Mouse (Mus musculus) kidney, adult 2 months (tissue): ENCODE data around the gene Adtrp.

Experiments used
- CTCF ChIP-seq: fragments of 200-500 bp; conservative IDR thresholded peaks from 2 replicates; pipeline ENCODE4 v1.5.1; 2011; ENCODE audit warnings: low read depth, mild to moderate bottlenecking, control low read depth, low read length, moderate library complexity, mixed read lengths; ENCODE audit not compliant: insufficient read depth, insufficient read length
- POLR2A ChIP-seq: fragments of 200-500 bp; IDR thresholded peaks from one replicate; pipeline ENCODE4 v1.6.1; 2011; ENCODE audit warnings: low read depth, low read length, control low read depth

GRCm38 (mm10) chr13:41888644-41889043, 41.2 kb upstream of the Adtrp start:
- TF ChIP-seq CTCF (no peak), POLR2A (no peak)
